Mouse (Mus musculus) megakaryocyte progenitor cell, adult 5-6 weeks (primary cell): Measurements from ENCODE around the gene Crtam. TPM values are rescaled to one million over a fixed set of nuclear protein-coding genes. Genes with fewer than 3 reads are reported as not detected.

Source experiments
- ATAC-seq: replicated peaks from 2 replicates; pipeline ENCODE4 v1.8.0; 2016; ENCODE audit warnings: mild to moderate bottlenecking, moderate TSS enrichment, inconsistent platforms; ENCODE audit not compliant: poor library complexity
- total RNA-seq, 2 experiments: library from RNA; stranded (forward) in 1 of 2; stranded (reverse) in 1 of 2; fragments of 157-497, 149-512 nt in 1 of 2; fragments of 200-1000 nt in 1 of 2; gene quantifications; 2 replicates each; pipeline versions ENCODE4 v1.2.3 to v1.2.4; 2015 to 2017

Crtam gene
- total RNA-seq (2015) (not detected in 2 replicates), total RNA-seq (2017) (not detected in 2 replicates)

DNA sequence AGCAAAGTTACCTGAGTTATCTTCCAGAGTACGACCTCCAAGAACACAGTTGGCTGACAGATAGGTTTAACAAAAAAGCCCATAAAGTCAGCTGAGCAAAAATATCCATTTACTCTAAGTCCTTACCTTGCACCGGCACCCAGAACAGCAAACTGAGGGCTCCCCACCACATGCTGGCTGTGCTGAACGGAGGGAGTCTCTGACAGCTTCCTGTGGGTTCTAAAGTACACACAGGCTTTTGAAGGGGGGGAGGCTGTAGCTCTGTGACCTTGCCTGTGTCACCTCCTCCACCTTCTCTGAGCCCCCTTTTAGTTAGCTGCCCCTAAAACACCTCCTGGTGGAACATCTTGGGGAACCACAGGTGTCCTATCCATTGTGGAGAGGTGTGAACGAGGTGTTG is at the start of gene Crtam:
Gene Crtam, minus strand, starts transcription at position 214 of the 400 bp plus-strand sequence.
- no peak for ATAC-seq

DNA sequence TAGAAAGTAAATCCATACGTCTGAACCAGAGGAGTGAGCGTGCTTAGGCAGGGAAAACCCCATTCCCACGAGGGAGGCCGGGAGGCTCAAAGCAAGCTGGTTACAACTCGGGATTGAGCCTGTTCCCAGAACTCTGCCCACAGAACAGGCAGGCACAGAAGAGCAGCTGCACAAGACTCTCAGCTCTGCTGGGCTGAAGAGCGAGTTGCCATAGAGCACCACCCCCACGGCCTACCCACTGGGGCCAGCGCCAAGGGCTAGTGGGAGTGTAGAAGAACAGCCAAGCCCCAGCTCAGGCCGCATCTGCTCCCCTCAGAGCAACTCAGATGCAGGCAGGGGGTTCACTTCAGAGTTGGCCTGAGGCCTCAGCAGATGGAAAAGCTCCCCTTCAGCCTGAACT is 49.7 kb upstream of the Crtam start:
- ATAC-seq: no peak

DNA sequence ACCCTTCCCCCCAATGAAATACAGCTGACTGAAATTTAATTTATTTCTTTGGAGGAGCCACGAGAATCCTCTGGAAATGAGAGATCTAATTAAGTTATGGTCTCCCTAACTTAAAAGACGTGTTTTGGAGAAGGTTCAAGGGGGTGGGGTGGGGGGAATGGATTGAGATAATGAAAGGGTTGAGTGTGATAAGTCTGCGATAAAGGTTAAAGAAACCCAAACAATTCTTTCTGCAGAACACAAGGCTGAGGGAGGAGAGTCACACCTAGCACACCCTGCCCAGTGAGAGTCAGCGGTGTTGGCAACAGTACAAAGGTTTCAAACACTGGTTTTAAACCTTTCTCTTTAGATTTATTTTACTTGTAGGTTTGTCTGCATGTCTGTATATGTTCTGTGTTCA is 49.0 kb upstream of the Crtam start:
- no peak for ATAC-seq

DNA sequence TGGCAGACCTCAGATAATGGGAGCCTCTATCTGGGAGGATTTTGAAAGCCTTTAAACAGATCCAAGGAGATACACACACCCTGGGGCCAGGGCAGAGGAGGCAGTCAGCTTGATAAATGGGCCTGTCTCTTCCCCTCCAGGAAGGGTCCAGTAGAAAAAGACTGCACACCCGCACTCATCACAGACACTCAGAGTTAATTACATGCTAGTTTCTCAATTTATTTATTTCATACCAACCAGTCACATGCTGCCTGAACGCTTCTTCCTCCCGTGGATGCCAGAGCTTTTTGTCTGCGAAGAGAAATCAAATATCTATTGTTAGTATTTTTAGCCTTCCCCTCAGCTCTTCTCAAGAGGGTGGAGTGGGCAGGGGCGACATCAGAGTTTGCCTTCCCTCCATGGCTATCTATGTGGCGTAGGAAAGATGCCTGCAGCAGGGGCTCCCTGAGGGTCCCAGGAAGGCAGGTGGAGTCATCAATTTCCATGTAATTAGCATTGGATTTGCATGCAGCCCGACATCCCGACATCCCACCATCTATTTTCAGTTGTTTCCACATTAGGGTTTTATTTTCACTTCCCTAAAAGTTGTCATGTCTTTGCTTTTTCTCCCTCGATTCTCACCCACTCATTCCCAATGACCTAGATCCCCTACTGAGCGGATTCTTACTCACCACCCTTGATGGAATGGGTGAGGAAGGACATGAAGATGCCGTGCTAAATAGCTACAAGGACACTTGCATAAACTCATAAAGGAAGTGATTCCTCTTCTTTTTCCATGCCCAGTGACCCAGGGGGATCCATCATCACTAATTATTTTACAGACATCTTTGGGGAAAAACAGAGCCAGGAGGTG is 46.9 kb upstream of the Crtam start:
- no peak; the same call in 1 of the 2 replicates for ATAC-seq

DNA sequence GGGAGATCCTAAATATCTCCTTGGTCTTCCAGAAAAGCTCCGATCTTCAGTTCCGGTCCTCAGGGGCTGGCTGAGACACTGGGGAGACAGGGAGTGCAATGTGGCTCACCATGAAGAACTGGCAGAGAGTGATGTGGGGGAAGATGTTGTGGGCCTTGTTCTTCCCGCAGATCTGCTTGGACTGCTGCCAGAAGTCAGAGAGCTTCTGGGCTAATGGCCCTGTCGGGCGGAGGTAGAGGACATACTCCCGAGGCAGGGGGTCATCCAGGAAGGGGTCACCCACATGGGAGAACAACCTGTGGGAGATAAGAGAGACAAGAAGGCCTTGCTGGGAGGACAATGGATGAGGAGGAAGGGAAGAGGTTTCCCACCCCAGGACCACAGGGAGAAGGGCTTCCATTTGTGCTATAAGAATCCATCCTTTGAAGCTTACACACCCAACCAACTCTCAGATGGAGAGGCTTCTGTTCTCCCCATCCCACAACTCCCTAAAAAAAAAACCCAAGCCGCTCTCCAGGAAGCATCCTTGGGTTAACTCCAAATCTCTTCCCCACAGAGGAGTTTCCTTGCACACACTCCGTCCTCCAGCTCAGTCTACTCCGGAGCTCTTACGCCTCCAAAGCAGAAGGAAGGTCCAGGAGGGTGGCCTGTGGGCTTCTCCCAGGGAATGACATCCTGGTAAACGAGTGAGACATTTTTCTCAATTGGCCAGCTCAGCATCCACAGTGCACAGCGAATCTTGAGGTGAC is 46.1 kb upstream of the Crtam start:
- no peak for ATAC-seq

DNA sequence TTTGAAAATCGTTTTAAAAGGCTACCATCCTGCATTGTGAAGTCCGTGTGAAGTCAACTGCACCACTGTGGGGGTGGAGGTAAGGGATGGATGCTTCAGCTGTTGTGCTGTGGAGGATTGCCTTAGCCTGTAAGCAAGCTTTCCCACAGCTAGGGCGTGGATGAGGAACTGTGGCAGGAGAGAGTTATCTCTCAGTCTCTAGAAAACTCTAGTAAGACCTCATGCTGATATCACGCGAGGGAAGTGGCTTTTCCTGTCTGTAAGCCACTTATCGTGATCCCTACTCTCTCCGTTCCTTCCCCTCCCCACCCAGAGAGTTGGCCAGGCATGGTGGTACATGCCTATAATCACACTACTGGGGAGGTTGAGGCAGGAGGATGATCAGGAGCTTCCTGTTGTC is 44.9 kb upstream of the Crtam start:
- ATAC-seq: peak; percentile 30; the same call in 1 of the 2 replicates

DNA sequence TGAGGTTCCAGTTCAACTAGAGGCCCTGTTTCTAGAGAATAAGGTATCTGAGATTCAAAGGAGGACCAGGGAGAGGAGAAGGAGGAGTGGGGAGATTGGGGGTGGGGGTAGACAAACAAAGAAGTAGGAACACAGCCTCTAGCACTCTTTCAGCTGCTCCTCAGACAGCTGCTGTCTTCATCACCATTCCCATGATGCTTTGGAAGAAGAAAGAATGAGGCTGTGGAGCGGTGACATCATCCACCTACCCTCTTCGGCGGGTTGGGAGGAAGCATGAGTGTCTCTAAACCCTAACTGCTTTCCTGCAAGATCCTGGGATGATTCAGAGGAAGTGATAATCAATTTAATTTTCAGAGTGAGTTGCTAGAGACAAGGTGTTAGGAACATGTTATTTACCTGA is 44.4 kb upstream of the Crtam start:
- no peak for ATAC-seq

DNA sequence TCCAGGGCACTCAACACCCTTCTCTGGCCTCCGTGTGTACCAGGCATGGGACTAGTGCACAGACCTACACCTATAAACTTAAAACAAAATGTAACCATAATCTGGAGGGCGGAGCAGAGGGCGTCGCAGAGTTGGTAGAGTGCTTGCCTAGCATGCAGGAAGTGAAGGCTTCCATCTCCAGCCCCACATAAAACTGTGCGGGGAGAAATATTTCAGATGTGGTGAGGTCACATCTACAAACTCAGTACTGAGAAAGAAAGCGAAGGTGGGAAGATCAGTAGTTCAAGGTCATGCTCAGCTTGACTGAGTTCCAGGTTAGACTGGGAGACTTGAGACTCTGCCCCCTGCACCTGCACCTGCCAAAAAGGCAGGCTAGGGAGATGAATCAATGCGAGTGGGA is 43.8 kb upstream of the Crtam start:
- ATAC-seq: no peak

DNA sequence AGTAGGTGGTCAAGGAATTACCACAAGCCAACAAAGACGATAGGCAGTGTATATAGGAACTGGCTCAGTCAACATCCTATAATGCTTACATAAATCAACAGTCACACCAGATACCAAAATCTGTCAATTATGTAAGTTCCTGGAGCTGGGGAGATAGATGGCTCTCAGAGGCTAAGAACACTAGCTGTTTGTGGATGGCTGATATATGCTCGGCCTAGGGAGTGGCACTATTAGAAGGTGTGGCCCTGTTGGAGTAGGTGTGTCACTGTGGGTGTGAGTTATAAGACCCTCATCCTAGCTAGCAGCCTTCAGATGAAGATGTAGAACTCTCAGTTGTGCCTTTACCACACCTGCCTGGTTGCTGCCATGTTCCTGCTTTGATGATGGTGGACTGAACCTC is 43.2 kb upstream of the Crtam start:
- 0 out of 2 replicates have a peak, but pooled peaks have one; percentile 11 for ATAC-seq

DNA sequence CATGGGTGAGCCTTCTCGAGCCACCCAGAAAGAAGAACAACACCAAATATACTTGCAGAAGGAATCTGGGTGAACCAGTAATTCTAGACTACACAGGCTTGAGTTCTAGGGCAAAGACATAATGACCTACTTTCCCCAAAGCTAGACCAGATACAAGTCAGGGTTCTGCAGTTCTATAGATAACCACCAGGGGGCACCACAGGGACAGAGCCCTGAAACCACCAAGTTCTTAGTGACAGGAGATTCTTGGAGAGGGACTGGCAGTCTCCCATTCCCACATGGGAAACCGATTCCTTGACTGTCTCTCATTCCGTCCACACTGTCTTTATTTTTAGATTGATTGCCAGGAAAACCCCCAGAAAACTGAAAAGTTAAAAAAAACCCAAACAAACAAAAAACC is 40.2 kb upstream of the Crtam start:
- peak; percentile 82 for ATAC-seq

DNA sequence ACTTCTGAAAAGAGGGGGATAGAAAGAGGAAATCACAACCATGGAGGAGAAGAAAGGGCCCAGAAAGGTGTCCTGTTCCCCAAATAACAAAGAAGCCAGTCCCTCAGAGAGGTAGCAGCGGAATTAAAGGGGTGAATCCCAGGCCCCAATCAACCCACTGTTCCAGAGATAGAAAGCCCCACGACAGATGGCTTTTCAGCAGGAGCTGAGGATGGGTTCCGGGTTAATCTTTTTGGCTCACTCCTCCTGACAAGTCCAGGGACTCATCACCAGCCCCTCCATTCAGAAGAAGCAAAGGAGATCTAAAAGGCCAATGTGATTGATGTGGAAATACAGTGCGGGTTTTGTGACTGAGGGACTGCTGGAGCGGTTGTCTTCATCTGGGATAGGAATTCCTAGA is 39.2 kb upstream of the Crtam start:
- ATAC-seq: no peak

DNA sequence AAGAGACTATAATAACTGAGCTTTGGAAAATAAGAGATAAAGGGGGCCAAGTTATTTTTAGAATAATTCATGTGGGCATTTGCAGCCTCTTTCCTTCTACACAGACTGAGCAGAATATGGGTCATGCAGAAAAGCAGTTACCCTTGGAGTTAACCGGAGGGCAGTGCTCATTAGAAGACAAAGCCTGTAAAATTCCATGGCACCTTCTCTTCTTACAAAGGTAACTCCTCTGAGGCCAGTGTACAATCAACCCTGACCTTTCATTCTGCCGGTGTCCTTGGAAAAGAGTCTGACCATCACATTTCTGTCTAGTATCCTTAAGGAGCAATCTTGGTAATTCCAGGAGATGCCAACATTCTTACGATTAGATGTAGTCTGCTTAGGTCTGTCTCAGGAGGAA is 37.0 kb upstream of the Crtam start:
- no peak for ATAC-seq

DNA sequence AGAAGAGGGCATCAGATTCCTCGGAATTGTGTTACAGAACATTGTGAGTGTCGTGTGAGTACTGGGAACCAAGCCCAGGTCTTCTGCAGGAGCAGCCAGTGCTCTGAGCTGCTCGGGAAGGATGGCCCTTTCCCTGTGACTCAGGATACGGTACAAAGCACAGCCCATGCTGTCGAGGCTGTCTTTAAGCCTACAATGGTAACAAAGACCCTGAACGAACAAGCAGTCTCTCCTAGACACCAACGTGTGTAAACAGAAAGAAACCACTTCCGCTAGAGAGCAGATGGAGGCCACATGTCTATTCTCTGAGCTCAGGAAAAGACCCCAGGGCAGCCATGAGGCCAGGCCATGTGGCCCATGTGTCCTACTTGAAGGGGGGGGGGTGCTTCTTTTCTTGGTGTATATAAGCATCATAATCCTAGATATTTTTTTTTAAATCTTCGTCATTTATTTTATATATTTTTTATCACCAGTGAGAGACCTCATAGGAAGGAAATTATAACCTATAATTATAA is 33.8 kb upstream of the Crtam start:
- ATAC-seq: no peak

DNA sequence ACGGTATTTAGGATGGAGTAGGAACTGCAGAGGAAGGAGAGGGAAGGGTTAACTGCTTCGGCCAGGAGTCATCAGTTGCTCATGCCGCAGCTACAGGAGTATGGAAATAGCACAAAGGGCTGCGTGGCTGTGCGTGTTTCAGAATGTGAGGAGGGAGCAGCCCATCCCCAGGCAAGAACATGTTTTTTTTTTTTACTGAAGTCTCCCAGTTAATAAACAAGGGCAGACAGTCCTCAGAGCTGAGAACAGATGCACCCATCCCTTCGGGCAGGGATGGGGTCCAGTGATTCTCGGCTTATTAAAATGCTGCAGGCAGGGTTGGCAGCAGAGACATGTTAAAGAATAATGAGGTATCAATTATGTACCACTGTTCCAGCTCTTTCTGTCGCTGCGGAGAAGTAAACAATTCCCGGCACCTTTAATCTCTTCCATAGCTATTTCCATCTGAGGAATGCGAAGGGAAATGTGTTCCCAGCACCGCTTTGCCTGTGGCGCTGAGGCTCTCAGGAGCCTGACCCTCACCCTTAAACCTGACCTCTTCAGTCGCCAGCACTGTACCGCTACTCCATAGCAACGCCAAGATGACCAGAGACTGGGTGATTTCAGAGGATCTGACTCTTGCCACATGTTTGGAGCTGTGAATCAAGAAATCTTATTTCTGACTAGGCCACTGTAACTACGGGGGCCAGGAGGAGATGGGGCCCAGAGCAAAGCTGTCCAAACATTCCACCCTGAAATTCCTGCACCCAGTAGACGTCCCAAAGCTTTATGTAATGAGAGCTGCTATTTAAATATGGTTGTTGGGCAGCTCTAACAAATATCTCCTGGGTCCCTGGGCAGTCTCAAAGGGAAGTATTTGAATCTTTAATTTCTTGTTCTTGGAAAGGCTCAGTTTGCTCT is 27.4 kb upstream of the Crtam start:
- ATAC-seq: no peak

DNA sequence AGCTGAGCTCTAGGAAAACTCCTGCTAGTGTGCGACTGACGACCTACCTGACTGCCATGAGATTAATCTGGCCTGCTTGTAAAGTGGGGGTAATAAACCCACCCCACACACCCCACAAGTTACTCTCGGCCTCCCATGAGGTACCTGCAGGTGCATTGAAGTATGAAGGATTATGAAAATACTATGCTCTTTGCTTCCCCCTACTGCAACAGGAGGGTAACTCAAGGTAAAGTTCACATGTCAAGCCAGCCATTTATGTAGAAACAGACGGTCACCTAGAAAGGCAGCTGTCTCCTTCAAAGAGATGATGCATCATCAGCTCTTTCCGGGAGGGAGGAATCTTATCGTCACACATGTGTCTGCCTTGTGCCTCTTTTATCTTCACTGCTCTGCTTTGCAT is 25.4 kb upstream of the Crtam start:
- peak; percentile 61 for ATAC-seq

DNA sequence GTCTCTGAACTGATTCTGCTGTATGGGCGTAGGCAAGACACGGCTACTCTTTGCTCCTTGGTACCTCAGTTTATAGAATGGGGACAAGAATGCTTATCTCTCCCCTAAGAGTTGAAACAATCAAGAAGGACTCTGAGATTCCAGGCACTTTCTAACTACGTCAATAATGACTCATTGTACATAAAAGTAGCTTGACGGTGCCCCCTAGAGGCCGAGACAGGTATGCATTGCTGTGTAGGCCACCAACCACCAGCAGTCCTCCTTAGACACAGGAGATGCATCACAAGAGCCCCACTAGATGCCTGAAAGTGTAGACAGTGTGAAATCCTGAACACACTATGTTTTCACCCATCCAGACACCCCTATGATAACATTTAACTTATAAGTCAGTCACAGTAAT is 24.0 kb upstream of the Crtam start:
- peak; percentile 87 for ATAC-seq

DNA sequence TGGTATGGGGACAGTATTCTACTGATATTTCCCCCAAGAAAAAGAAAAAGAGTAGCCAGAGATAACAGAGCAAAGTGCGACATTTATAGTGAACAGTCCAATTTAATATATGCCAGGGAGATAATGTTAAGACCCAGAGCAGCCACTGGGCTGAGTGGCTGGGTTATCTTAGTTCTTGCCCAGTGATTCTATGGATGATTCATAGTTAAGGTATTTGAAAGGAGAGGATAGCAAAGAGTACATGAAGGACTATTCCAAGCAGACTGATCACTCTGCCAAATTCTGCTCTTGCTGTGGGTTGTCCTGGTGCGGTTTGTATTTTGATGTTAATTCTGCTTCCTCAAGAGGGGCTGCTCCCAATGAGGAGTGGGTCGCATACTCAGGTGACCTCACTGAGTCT is 17.3 kb upstream of the Crtam start:
- no peak for ATAC-seq

DNA sequence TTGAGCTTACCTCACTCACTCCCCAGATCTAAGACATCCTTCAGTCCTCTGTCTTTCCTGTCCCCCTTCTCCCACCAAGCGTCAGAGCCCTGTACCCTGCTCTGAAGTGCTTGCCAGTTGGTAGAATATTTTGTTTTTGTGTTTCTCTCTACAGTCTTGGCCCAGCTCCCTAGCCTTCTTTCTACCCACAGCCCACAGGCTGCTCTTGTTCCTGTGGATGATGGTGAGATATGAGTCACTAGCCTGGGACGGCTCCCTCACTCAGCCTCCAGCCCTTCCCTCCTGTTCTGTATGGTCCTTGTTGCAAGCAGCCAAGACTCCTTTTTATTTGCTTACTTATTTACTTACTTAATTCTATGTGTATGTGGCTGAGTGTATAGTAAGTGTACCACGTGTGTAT is 16.1 kb upstream of the Crtam start:
- no peak for ATAC-seq

DNA sequence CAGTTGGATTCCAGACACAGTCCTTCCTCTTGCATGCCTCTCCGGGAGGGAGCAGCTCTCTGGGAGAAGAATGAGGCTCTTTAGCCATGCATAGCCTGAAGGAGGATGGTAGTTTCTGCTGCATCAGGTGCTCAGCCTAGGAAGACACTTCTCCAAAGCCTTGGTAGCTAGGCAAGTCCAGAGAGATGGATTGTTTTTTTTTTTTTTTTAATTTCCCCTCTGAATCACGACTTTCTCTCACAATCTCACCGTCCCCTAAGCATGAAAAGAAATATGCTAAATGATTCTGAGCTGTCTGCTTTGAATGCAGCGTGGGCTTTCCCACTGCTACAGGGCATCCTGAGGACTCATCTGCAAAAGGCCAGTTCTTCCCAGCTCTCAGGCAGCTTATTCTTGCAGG is 10.1 kb upstream of the Crtam start:
- ATAC-seq: no peak

DNA sequence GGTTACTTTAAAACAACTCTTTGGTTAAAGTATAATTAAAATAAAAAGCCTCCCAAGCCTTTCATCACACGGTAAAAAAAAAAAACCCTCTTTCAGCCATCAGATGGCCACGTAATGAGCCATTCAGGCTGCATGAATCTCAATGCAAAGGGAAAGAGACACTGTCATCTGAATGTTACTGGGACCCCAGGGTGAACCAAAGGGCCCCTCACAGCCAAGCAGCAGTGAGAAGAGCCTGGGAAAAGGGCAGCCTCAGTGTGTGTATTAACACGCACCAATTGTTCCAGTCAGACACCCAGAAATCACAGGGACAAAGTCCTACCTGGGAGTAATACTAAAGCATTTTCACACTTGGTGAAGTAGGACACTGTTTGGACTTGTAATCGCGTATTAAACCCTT is 8.0 kb upstream of the Crtam start:
- no peak for ATAC-seq
